Mouse (Mus musculus) limb, embryonic 14.5 days (tissue): Measurements from ENCODE around the gene Gm21970. TPM values are rescaled to one million over a fixed set of nuclear protein-coding genes. Genes with fewer than 3 reads are reported as not detected.

Experiments used
- ATAC-seq: fragments of 200-750 bp; cut with Nextera tagmentation; 2 replicates; pipeline ENCODE4 v1.8.0; 2017; ENCODE audit warnings: low read depth, moderate number of reproducible peaks, moderate TSS enrichment; ENCODE audit not compliant: low FRiP score
- DNase-seq: peaks from one replicate; pipeline ENCODE4 v3.0.0-alpha.2; 2015; ENCODE audit warnings: low spot score
- H3K27ac ChIP-seq: fragments of 300-500 bp; sonication (generic); replicated peaks from 2 replicates; pipeline ENCODE4 v1.5.1; 2014; ENCODE audit warnings: low read depth, mild to moderate bottlenecking, low read length, moderate library complexity, mixed read lengths
- H3K27me3 ChIP-seq: fragments of 300-500 bp; sonication (generic); 2 replicates; pipeline ENCODE4 v1.6.1; 2014; ENCODE audit warnings: low read length, mixed read lengths; ENCODE audit not compliant: control insufficient read depth, insufficient read depth
- H3K36me3 ChIP-seq: fragments of 300-500 bp; sonication (generic); 2 replicates; pipeline ENCODE4 v1.6.1; 2014; ENCODE audit warnings: mild to moderate bottlenecking, low read length, moderate library complexity, mixed read lengths; ENCODE audit not compliant: control insufficient read depth, insufficient read depth
- H3K4me1 ChIP-seq: fragments of 300-500 bp; sonication (generic); 2 replicates; pipeline ENCODE4 v1.6.1; 2014; ENCODE audit warnings: antibody characterized with exemption, low read length, mixed read lengths; ENCODE audit not compliant: control insufficient read depth, insufficient read depth
- H3K4me2 ChIP-seq: fragments of 300-500 bp; sonication (generic); replicated peaks from 2 replicates; pipeline ENCODE4 v1.6.1; 2014; ENCODE audit warnings: low read depth, mild to moderate bottlenecking, low read length, moderate library complexity; ENCODE audit not compliant: severe bottlenecking
- H3K4me3 ChIP-seq: fragments of 300-500 bp; sonication (generic); replicated peaks from 2 replicates; pipeline ENCODE4 v1.5.1; 2014; ENCODE audit warnings: low read length
- H3K9ac ChIP-seq: fragments of 300-500 bp; sonication (generic); 2 replicates; pipeline ENCODE4 v1.6.1; 2014; ENCODE audit warnings: mild to moderate bottlenecking, low read depth, low read length, moderate library complexity; ENCODE audit not compliant: severe bottlenecking
- H3K9me3 ChIP-seq: fragments of 300-500 bp; sonication (generic); 2 replicates; pipeline ENCODE4 v1.6.1; 2016; ENCODE audit warnings: low read length; ENCODE audit not compliant: control insufficient read depth
- POLR2A ChIP-seq: fragments of 200-500 bp; IDR thresholded peaks from 2 replicates; pipeline ENCODE4 v1.8.0; 2012; ENCODE audit warnings: inconsistent platforms, mild to moderate bottlenecking, moderate library complexity, borderline replicate concordance; ENCODE audit not compliant: insufficient read depth, insufficient read length; ENCODE audit errors: extremely low read depth
- WGBS: fragments of 180-500 bp; shearing (Covaris S2); extraction: QIAGEN DNeasy Blood & Tissue Kit; methylation state at CpG from one replicate; pipeline ENCODE4 v1.1.7; 2014; 5-methylcytosine and 5-hydroxymethylcytosine counted together
- polyA plus RNA-seq, 2 experiments: library from polyadenylated mRNA; depleted of rRNA in 1 of 2; stranded (reverse) in 1 of 2; unstranded in 1 of 2; fragments of >200 nt; fragmentation: Nextera tagmentation in 1 of 2; extraction: Ambion mirVana in 1 of 2; gene quantifications; 2 replicates each; pipeline versions ENCODE4 v1.2.1 to v1.2.3; 2012 to 2014

The Gm21970 gene
- polyA plus RNA-seq, 2 experiments = not detected

- Histone ChIP-seq H3K4me2 (no peak overlapping the region), H3K27ac (no peak overlapping the region), H3K27me3 (no peaks in the 10 kb centered on the region), H3K9me3 (no peaks in the 10 kb centered on the region), H3K4me1 (no peaks in the 10 kb centered on the region), H3K4me3 (no peak overlapping the region), H3K9ac (no peak overlapping the region), H3K36me3 (peaks cover 24% of the 10 kb centered on the region)
- TF ChIP-seq POLR2A = no peak
- DNase-seq = no peak
- 42% methylated on average over 12 of the region's 12 CpGs for WGBS
- no peak for ATAC-seq
Measured at GRCm38 (mm10) chr16:91413102-91413844, 21.8 kb downstream of the Gm21970 start.

- peaks cover 35% of the 10 kb centered on the region for H3K36me3 ChIP-seq
- no peaks in the 10 kb centered on the region for H3K27me3 ChIP-seq
- H3K9ac ChIP-seq = no peak overlapping the region
- H3K27ac ChIP-seq = no peak overlapping the region
- H3K9me3 ChIP-seq = no peaks in the 10 kb centered on the region
- DNase-seq (no peak), ATAC-seq (no peak)
- H3K4me1 ChIP-seq = no peaks in the 10 kb centered on the region
- 86% methylated on average over 9 of the region's 9 CpGs for WGBS
- TF ChIP-seq POLR2A = no peak
- no peak overlapping the region for H3K4me2 ChIP-seq
- no peak overlapping the region for H3K4me3 ChIP-seq
Measured at GRCm38 (mm10) chr16:91415391-91416189, 24.1 kb downstream of the Gm21970 start.

- no peaks in the 10 kb centered on the region for H3K27me3 ChIP-seq
- no peak for TF ChIP-seq POLR2A
Measured at GRCm38 (mm10) chr16:91416357-91416756, 24.8 kb downstream of the Gm21970 start.

GRCm38 (mm10) chr16:91416938-91417337 lies 25.4 kb downstream of the Gm21970 start:
- Histone ChIP-seq H3K4me3 (no peak overlapping the region), H3K9ac (no peak overlapping the region), H3K9me3 (no peaks in the 10 kb centered on the region), H3K4me1 (no peaks in the 10 kb centered on the region), H3K36me3 (peaks cover 39% of the 10 kb centered on the region), H3K27ac (no peak overlapping the region), H3K4me2 (no peak overlapping the region), H3K27me3 (no peaks in the 10 kb centered on the region)
- DNase-seq (no peak), ATAC-seq (no peak)
- no peak for TF ChIP-seq POLR2A
- 77% methylated on average over 7 of the region's 7 CpGs for WGBS

More at GRCm38 (mm10) chr16:91416357-91416756, 24.8 kb downstream of the Gm21970 start:
- DNase-seq (no peak), ATAC-seq (no peak)
- Histone ChIP-seq H3K4me1 (no peaks in the 10 kb centered on the region), H3K9me3 (no peaks in the 10 kb centered on the region), H3K4me3 (no peak overlapping the region), H3K27ac (no peak overlapping the region), H3K36me3 (peaks cover 38% of the 10 kb centered on the region), H3K9ac (no peak overlapping the region), H3K4me2 (no peak overlapping the region)
- 95% methylated on average over 6 of the region's 6 CpGs for WGBS

GRCm38 (mm10) chr16:91418531-91418930 lies 27.0 kb downstream of the Gm21970 start:
- Histone ChIP-seq H3K4me3 (no peak overlapping the region), H3K9ac (no peak overlapping the region), H3K4me1 (no peaks in the 10 kb centered on the region), H3K36me3 (peaks cover 43% of the 10 kb centered on the region), H3K4me2 (no peak overlapping the region), H3K9me3 (no peaks in the 10 kb centered on the region), H3K27ac (no peak overlapping the region), H3K27me3 (no peaks in the 10 kb centered on the region)
- WGBS = 70% methylated on average over 5 of the region's 5 CpGs
- no peak for ATAC-seq
- TF ChIP-seq POLR2A = no peak
- DNase-seq = no peak
